Mouse (Mus musculus): ENCODE measurements around the gene Dbil5. TPM values are rescaled to one million over a fixed set of nuclear protein-coding genes. Genes with fewer than 3 reads are reported as not detected.
"Not testable (repeated sequence)": the region's sequence is repeated elsewhere in the genome, so short reads cannot be mapped to it uniquely, and the experiment has no call there.

Gene Dbil5
- total RNA-seq (2015), result not detected in 2 replicates
- total RNA-seq (2017), result not detected in 2 replicates

GRCm38 (mm10) chr11:76217390-76217800, at the start of gene Dbil5, which contains the start of gene Gemin4:
Gene Dbil5, plus strand, starts transcription at chr11:76217608.
Gene Gemin4, minus strand, starts transcription at chr11:76217664.
- ATAC-seq (ENCODE audit: poor library complexity, severe bottlenecking), result peak; percentile 100

DNA sequence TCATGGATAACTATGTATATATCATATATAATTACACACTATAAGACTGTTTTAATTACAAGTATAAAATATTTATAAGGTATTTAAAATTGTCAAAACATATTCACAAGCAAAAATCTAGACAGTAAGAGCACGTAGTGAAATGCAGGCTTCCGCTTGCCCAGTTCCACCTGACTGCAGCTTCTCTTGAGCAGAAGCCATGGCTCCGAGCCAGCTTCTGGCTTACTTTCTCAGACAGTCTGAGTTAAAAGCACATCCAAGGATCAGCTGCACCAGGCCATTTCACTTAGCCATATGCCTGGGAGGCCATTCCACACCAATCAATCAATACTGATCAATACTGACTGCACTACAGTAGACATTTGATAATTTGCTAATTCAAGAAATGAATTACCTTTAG, 48.4 kb upstream of the Dbil5 start:
- ATAC-seq (ENCODE audit: poor library complexity, severe bottlenecking), result no peak

GRCm38 (mm10) chr11:76170207-76170606, 47.2 kb upstream of the Dbil5 start:
- no peak for ATAC-seq (ENCODE audit: poor library complexity, severe bottlenecking)

DNA sequence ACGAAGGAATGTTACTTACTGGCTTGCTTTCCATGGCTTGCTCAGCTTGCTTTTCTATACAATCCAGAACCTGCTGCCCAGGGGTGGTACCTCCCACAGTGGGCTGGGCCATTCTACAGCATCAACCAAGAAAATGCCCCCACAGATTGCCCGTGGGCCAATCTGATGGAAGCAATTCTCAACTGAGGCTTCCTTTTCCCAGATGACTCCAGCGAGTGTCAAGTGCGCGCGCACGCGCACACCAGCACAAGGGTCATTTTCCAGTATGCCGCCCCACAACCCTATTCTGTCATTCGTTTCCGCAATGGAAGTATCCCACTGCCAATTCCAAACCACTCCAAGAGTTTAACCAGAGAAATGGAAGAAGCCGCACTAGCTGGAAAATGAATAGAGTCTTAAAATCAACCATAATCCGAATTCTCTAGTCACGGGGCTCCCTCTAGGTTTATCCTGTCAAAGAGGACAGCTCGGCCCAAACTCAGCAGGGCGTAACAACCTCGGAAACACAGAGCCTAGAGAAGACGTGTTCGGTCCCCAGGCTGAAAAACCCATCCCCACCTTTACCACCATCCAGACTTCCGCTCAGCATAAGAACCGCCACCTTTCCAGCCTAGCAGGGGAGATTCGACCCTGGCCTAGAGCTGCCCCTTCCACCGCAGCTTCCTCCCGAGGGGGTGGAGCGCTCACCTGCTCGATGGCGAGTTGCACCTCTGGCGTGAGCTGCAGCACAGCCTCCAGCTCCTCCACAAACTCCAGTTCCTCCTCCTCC, 38.5 kb upstream of the Dbil5 start:
- ATAC-seq (ENCODE audit: poor library complexity, severe bottlenecking), result peak; percentile 65

DNA sequence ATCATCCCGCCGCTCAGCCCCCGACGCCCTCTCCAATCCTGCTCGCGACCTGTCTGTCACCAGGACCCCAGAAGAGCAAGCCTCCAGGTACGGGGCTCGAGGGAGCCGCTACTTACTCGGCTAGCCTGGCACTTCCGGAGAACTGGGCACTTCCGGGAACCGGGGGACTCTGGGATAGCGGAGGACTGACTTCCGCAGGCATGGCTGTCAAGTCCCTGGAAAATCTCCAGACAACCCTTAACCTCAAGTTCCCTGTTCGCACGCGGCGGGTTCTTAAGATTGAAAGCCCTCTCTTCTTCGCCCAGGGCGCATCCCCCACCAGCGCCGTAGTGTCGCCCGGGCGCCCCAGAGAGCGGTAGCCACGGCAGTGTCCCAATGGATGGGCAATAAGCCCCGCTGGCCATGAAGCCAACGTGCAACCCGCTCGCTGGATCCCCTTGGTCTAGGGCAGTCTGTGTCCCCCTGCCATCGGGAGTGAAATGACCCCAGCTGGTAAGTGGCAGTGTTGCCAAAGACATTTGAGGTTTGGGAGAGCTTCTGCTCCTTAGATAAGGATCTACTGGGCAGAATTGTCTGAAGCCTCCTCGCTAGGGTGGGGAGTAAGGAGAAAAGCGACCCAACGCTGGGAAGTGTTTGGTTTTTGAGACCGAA, 37.8 kb upstream of the Dbil5 start, which contains the start of the genes Vps53 and Fam57a:
Vps53 (minus strand) TSS at position 153 of the 651 bp plus-strand sequence.
Fam57a (plus strand) TSS at position 177 of the 651 bp plus-strand sequence.
- peak; percentile 86 for ATAC-seq (ENCODE audit: poor library complexity, severe bottlenecking)

DNA sequence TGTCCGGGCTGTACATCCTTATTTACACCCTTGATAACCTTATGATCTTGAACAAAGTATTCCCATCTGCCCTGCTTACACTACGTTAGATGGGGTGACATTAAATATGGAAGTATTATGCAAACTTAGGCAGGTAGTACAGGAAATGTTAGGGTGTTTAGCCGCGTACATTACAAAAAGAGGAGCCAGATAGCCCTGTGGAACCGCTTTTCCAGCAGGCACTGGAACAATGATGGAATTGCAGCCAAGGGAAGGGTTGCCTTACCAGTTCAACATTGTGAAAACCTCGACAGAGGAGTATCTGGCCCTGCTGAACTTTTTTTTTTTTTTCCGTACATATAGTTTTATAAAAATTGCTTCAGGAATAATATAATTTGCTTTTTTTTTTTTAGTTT, 37.3 kb upstream of the Dbil5 start:
- no peak for ATAC-seq (ENCODE audit: poor library complexity, severe bottlenecking)

- ATAC-seq (ENCODE audit: poor library complexity, severe bottlenecking), result no peak
These were observed 33.7 kb upstream of the Dbil5 start for GRCm38 (mm10) chr11:76183745-76184144.

GRCm38 (mm10) chr11:76186908-76187307, 30.5 kb upstream of the Dbil5 start:
- no peak for ATAC-seq (ENCODE audit: poor library complexity, severe bottlenecking)

DNA sequence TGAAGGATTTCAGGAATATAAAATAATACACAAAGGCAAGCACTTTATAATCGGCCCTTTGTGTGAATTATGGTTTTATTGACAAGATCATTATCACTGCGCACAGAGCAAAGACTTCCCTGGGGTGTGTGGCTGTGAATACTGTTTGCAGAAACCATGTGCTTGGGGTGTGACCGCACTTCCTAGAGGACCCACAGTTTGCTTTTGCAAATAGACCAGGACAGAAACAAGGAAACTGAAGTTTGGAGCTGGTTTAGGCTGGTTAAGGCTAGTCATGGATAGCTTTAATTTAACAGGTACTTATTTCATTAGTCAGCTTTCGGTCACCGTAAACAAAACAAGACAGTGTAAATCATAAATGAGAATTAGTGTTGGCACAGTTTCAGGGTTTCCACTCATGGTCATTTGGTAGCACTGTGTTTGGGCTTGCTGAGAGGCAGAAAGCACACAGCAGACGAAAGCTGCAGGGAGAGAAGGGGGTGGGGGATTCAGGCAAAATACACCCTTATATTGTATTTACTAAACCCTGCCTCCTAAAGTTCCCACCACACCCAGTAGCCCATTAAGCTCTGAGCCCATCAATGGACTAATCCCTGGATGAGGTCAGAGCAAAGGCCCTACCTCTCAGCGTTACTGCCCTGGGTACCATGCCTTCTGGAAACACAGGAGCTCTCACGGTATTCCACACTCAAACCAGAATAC, 21.0 kb upstream of the Dbil5 start:
- ATAC-seq (ENCODE audit: poor library complexity, severe bottlenecking), result no peak

- ATAC-seq (ENCODE audit: poor library complexity, severe bottlenecking), result no peak
These were observed 20.4 kb upstream of the Dbil5 start for GRCm38 (mm10) chr11:76196977-76197469.

- peak; percentile 97 for ATAC-seq (ENCODE audit: poor library complexity, severe bottlenecking)
These were observed 15.4 kb upstream of the Dbil5 start for GRCm38 (mm10) chr11:76201761-76202674.

- ATAC-seq (ENCODE audit: poor library complexity, severe bottlenecking), result no peak
These were observed 10.6 kb upstream of the Dbil5 start for GRCm38 (mm10) chr11:76206793-76207192.

DNA sequence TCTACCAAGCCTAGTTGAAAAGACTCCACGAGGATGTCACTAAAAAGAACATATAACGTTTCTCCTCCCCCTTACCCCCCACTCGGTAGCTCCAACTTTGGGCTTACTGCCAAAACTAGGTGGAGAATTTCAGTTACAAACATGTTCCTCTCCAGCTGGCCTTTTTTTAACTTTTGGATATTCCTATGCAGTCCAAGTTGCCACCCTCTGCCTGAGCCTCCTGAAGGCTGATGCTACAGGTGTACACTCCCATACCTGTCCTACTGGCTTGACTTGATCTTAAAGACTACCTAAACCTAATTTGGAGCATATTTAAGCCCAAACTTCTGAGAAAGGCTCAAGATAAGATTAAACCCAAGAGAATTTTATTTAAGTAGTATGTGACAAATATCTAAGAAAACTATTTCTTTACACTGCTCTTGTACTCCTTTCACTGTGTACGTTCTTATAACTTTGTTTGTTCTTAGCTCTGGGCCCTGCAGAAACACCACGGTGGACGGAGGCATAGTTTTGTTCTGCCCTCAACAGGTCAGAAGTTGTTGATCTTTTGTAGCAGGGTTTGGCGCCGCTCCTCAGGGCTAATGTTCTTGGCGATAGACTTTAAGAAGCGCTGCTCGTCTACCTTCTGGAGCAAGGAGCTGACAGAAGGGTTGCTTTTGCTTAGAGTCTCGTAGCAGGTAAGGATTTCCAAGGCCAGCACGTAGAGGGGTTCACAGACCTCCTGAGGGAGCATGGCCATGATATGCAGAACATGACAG, 7.0 kb upstream of the Dbil5 start:
- no peak for ATAC-seq (ENCODE audit: poor library complexity, severe bottlenecking)

- ATAC-seq (ENCODE audit: poor library complexity, severe bottlenecking), result not testable (repeated sequence)
These were observed 5.8 kb upstream of the Dbil5 start for GRCm38 (mm10) chr11:76211595-76211994.

DNA sequence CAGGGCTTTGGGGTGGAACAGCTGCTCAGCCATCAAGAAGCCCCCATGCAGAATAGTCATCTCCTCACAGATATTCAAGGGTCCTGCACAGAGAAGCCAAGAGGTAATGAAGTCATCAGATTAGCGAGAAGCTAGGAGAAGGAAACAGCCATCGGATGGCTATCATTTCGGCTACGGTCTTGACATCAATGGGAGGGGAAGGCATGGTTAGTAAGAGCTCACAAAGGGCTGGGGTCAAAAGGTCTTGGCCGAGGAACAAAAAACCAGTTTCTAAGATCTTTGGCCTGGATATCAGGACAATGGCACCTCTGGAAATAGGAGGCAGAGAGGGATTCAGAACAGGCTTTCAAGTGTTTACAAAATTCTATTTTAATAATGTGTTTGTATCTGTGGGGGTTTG, 3.6 kb upstream of the Dbil5 start:
- ATAC-seq (ENCODE audit: poor library complexity, severe bottlenecking), result no peak

GRCm38 (mm10) chr11:76215011-76215410, 2.4 kb upstream of the Dbil5 start:
- no peak for ATAC-seq (ENCODE audit: poor library complexity, severe bottlenecking)

DNA sequence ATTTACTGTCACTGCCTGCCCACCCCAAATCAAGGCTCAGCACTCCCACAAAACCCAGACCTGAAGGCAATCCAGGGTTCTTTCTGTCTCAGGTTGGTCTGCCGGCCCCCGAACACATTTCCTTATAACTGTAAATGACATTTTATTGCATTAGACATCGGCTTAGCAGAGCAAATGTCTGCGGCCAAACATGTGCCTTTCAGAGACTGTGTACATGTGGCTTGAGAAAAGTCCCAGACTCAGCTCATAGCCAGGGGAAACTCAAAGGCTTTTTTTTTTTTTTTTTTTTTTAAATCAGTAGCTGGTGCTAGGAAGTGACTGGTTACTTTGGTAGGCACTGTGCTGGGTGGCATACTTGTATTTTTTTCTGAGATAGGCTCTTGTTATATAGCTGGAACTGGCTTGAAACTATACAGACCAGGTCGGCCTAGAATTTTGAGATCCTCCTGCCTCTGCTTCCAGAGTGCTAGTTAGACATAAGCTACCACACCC, 1.3 kb upstream of the Dbil5 start:
- ATAC-seq (ENCODE audit: poor library complexity, severe bottlenecking), result no peak

GRCm38 (mm10) chr11:76216681-76217389, 573 bp upstream of the Dbil5 start:
- no peak for ATAC-seq (ENCODE audit: poor library complexity, severe bottlenecking)

- no peak for ATAC-seq (ENCODE audit: poor library complexity, severe bottlenecking)
These were observed 7.2 kb downstream of the Dbil5 start for GRCm38 (mm10) chr11:76224631-76225030.
